Mouse (Mus musculus) midbrain, embryonic 12.5 days (tissue): Measurements from ENCODE around the gene Pus7. TPM values are rescaled to one million over a fixed set of nuclear protein-coding genes. Genes with fewer than 3 reads are reported as not detected.

Experiments
- ATAC-seq: fragments of 200-750 bp; cut with Nextera tagmentation; 2 replicates; pipeline ENCODE4 v1.8.0; 2017; ENCODE audit warnings: low read depth, moderate TSS enrichment, moderate library complexity; ENCODE audit not compliant: low FRiP score
- H3K27ac ChIP-seq: fragments of 300-500 bp; sonication (generic); replicated peaks from 2 replicates; pipeline ENCODE4 v1.5.1; 2016; ENCODE audit warnings: mild to moderate bottlenecking
- H3K27me3 ChIP-seq: fragments of 300-500 bp; sonication (generic); 2 replicates; pipeline ENCODE4 v1.6.1; 2016; ENCODE audit warnings: mild to moderate bottlenecking
- H3K36me3 ChIP-seq: fragments of 300-500 bp; sonication (generic); 2 replicates; pipeline ENCODE4 v1.6.1; 2016
- H3K4me1 ChIP-seq: fragments of 300-500 bp; sonication (generic); 2 replicates; pipeline ENCODE4 v1.6.1; 2016
- H3K4me2 ChIP-seq: fragments of 300-500 bp; sonication (generic); replicated peaks from 2 replicates; pipeline ENCODE4 v1.6.1; 2016; ENCODE audit warnings: mild to moderate bottlenecking, moderate library complexity
- H3K4me3 ChIP-seq: fragments of 300-500 bp; sonication (generic); 2 replicates; pipeline ENCODE4 v1.5.1; 2016; ENCODE audit warnings: mild to moderate bottlenecking
- H3K9ac ChIP-seq: fragments of 300-500 bp; sonication (generic); replicated peaks from 2 replicates; pipeline ENCODE4 v1.6.1; 2016; ENCODE audit warnings: mild to moderate bottlenecking, moderate library complexity
- H3K9me3 ChIP-seq: fragments of 300-500 bp; sonication (generic); 2 replicates; pipeline ENCODE4 v1.6.1; 2016; ENCODE audit warnings: mild to moderate bottlenecking
- WGBS: fragments of 180-500 bp; shearing (Covaris S2); methylation state at CpG from one replicate; pipeline ENCODE4 v1.1.7; 2016; 5-methylcytosine and 5-hydroxymethylcytosine counted together
- polyA plus RNA-seq: library from polyadenylated mRNA; unstranded; fragments of >200 nt; fragmentation: Nextera tagmentation; extraction: Ambion mirVana; gene quantifications from 2 replicates; pipeline ENCODE4 v1.2.1, GENCODE M21; 2016

Pus7 gene
- polyA plus RNA-seq = 24.7 and 26.2 TPM in 2 replicates

GRCm38 (mm10) chr5:23782931-23783877 lies at the start of gene Pus7:
Gene Pus7 (minus strand): TSS chr5:23783711.
- H3K9ac ChIP-seq = peak within 1 kb of the TSS; percentile 83
- peak within 1 kb of the TSS; percentile 47; the same call in 1 of the 2 replicates for H3K27ac ChIP-seq
- H3K4me2 ChIP-seq = peak within 1 kb of the TSS; percentile 64
- H3K27me3 ChIP-seq = no peaks in the 10 kb centered on the region
- no peaks in the 10 kb centered on the region for H3K36me3 ChIP-seq
- WGBS = under 1% methylated on average over 65 of the region's 86 CpGs
- H3K4me1 ChIP-seq = peaks cover 10% of the 10 kb centered on the region
- peak within 1 kb of the TSS; percentile 83 for H3K4me3 ChIP-seq
- no peaks in the 10 kb centered on the region for H3K9me3 ChIP-seq
- peak; percentile 91 for ATAC-seq

- ATAC-seq = no peak
- 0 out of 2 replicates have a peak overlapping the region, but pooled peaks have one; percentile 0 for H3K4me3 ChIP-seq
Measured at GRCm38 (mm10) chr5:23830897-23831752, 47.6 kb upstream of the Pus7 start.

GRCm38 (mm10) chr5:23826321-23827004 lies 43.0 kb upstream of the Pus7 start:
- Histone ChIP-seq H3K4me3 (no peak overlapping the region), H3K36me3 (no peaks in the 10 kb centered on the region), H3K27me3 (peaks cover 12% of the 10 kb centered on the region), H3K4me2 (no peak overlapping the region), H3K4me1 (no peaks in the 10 kb centered on the region), H3K9me3 (no peaks in the 10 kb centered on the region), H3K9ac (no peak overlapping the region), H3K27ac (no peak overlapping the region)
- ATAC-seq = no peak
- 37% methylated on average over 11 of the region's 11 CpGs for WGBS

More at GRCm38 (mm10) chr5:23830897-23831752, 47.6 kb upstream of the Pus7 start:
- Histone ChIP-seq H3K27ac (no peak overlapping the region), H3K36me3 (no peaks in the 10 kb centered on the region), H3K9ac (no peak overlapping the region), H3K27me3 (peaks cover 17% of the 10 kb centered on the region), H3K9me3 (no peaks in the 10 kb centered on the region), H3K4me2 (peak overlapping the region; percentile 14; the same call in 1 of the 2 replicates), H3K4me1 (no peaks in the 10 kb centered on the region)
- 39% methylated on average over 58 of the region's 58 CpGs for WGBS

- Histone ChIP-seq H3K27ac (no peak overlapping the region), H3K36me3 (peaks cover 12% of the 10 kb centered on the region; the same call in 1 of the 2 replicates), H3K9me3 (no peaks in the 10 kb centered on the region), H3K4me3 (no peak overlapping the region), H3K27me3 (no peaks in the 10 kb centered on the region), H3K9ac (no peak overlapping the region), H3K4me2 (no peak overlapping the region), H3K4me1 (no peaks in the 10 kb centered on the region)
- WGBS = 80% methylated on average over 8 of the region's 8 CpGs
- ATAC-seq = no peak
Measured at GRCm38 (mm10) chr5:23824171-23824733, 40.7 kb upstream of the Pus7 start.

GRCm38 (mm10) chr5:23822306-23822705 lies 38.8 kb upstream of the Pus7 start:
- no peaks in the 10 kb centered on the region for H3K9me3 ChIP-seq
- no peak overlapping the region for H3K27ac ChIP-seq
- H3K9ac ChIP-seq = no peak overlapping the region
- 77% methylated on average over 11 of the region's 11 CpGs for WGBS
- H3K36me3 ChIP-seq = peaks cover 25% of the 10 kb centered on the region
- H3K4me1 ChIP-seq = no peaks in the 10 kb centered on the region
- no peak overlapping the region for H3K4me3 ChIP-seq
- H3K27me3 ChIP-seq = no peaks in the 10 kb centered on the region
- ATAC-seq = no peak
- no peak overlapping the region for H3K4me2 ChIP-seq

- H3K9ac ChIP-seq = no peak overlapping the region
- no peaks in the 10 kb centered on the region for H3K9me3 ChIP-seq
- 95% methylated on average over 15 of the region's 15 CpGs for WGBS
- no peaks in the 10 kb centered on the region for H3K27me3 ChIP-seq
- H3K36me3 ChIP-seq = peaks cover 76% of the 10 kb centered on the region
- H3K4me1 ChIP-seq = no peaks in the 10 kb centered on the region
- H3K27ac ChIP-seq = no peak overlapping the region
- no peak overlapping the region for H3K4me2 ChIP-seq
- no peak for ATAC-seq
- H3K4me3 ChIP-seq = no peak overlapping the region
Measured at GRCm38 (mm10) chr5:23816681-23817080, 33.2 kb upstream of the Pus7 start.

GRCm38 (mm10) chr5:23814841-23815240 lies 31.3 kb upstream of the Pus7 start:
- Histone ChIP-seq H3K27ac (no peak overlapping the region), H3K36me3 (peaks cover 84% of the 10 kb centered on the region), H3K4me3 (no peak overlapping the region), H3K9me3 (no peaks in the 10 kb centered on the region), H3K4me2 (no peak overlapping the region), H3K27me3 (no peaks in the 10 kb centered on the region), H3K4me1 (no peaks in the 10 kb centered on the region), H3K9ac (no peak overlapping the region)
- no peak for ATAC-seq
- WGBS = 55% methylated on average over 5 of the region's 5 CpGs

GRCm38 (mm10) chr5:23792726-23793125 lies 9.2 kb upstream of the Pus7 start:
- no peak overlapping the region for H3K4me3 ChIP-seq
- H3K36me3 ChIP-seq = peaks cover 30% of the 10 kb centered on the region
- H3K9ac ChIP-seq = no peak overlapping the region
- ATAC-seq = no peak
- no peaks in the 10 kb centered on the region for H3K9me3 ChIP-seq
- H3K27me3 ChIP-seq = no peaks in the 10 kb centered on the region
- peaks cover 8% of the 10 kb centered on the region for H3K4me1 ChIP-seq
- no peak overlapping the region for H3K4me2 ChIP-seq
- H3K27ac ChIP-seq = no peak overlapping the region
- 90% methylated on average over 2 of the region's 2 CpGs for WGBS

GRCm38 (mm10) chr5:23789078-23789612 lies 5.6 kb upstream of the Pus7 start:
- no peak for ATAC-seq
- Histone ChIP-seq H3K4me2 (no peak overlapping the region), H3K4me3 (no peak overlapping the region), H3K9me3 (no peaks in the 10 kb centered on the region), H3K27ac (no peak overlapping the region), H3K36me3 (peaks cover 13% of the 10 kb centered on the region), H3K9ac (no peak overlapping the region), H3K27me3 (no peaks in the 10 kb centered on the region), H3K4me1 (peaks cover 8% of the 10 kb centered on the region)
- 81% methylated on average over 4 of the region's 4 CpGs for WGBS

GRCm38 (mm10) chr5:23788390-23788830 lies 4.9 kb upstream of the Pus7 start:
- Histone ChIP-seq H3K9me3 (no peaks in the 10 kb centered on the region), H3K27me3 (no peaks in the 10 kb centered on the region), H3K27ac (no peak overlapping the region), H3K36me3 (peaks cover 9% of the 10 kb centered on the region; the same call in 1 of the 2 replicates), H3K9ac (peak overlapping the region; percentile 91), H3K4me1 (peaks cover 8% of the 10 kb centered on the region), H3K4me2 (peak overlapping the region; percentile 91), H3K4me3 (peak overlapping the region; percentile 89)
- 50% methylated on average over 3 of the region's 3 CpGs for WGBS
- ATAC-seq = no peak
